Mouse (Mus musculus): ENCODE results near the gene Lmbrd2.

Gene Lmbrd2

DNA sequence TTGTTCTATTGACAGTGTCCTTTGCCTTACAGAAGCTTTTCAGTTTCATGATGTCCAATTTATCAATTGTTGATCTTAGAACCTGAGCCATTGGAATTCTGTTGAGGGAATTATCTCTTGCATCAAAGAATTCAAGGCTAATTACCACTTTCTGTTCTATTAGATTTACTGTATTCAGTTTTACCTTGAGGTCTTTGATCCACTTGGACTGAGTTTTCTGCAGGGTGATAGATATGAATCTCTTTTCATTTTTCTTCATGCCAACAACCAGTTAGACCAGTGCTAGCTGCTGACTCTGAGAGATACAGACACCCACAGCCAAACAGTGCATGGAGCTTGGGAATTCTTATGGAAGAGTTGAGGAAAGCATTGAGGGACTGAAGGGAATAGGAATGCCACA, 71.5 kb downstream of the Lmbrd2 start:
- no peak for TF ChIP-seq GATA4 (IDR thresholded peaks at IDR 0.05; ENCODE audit: insufficient replicate concordance, low read length)

DNA sequence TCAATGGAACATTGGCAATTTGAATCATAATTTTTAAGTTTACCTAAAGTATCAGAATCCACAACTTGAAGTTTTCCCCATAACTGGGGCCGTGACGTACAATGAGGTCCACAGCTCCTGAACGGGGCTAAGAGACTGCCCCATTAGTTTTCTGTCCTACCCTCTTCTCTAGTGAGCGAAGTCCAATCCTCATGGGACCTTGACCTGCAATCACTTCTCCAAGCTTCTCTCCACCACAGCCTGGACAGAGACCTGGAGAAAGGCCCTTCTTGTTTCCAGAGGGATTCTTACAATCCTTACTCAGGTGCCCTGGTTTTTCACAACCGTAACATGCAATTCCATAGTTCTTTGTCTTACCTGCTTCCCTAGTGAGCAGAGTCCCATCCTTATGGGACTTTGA, 76.1 kb downstream of the Lmbrd2 start:
- TF ChIP-seq GATA4 (IDR thresholded peaks at IDR 0.05; ENCODE audit: insufficient replicate concordance, low read length) = no peak

GRCm38 (mm10) chr15:9246345-9246744, 106.0 kb downstream of the Lmbrd2 start:
- TF ChIP-seq GATA4 (IDR thresholded peaks at IDR 0.05; ENCODE audit: insufficient replicate concordance, low read length) = no peak

All from liver, adult (tissue).